Mouse (Mus musculus) spleen, adult 2 months (tissue): ENCODE measurements at regions not wholly inside any gene's neighbourhood (a gene's known extent, or its start where the extent isn't known, plus 50 kb on each side); places are given as distances from the start of the nearest gene placed in this dataset.

Experiments used
- CTCF ChIP-seq: fragments of 200-500 bp; IDR thresholded peaks from 2 replicates; pipeline ENCODE4 v1.5.1; 2011; ENCODE audit warnings: mild to moderate bottlenecking, inconsistent platforms; ENCODE audit not compliant: insufficient read depth, insufficient read length, insufficient replicate concordance; ENCODE audit errors: extremely low read depth
- POLR2A ChIP-seq: fragments of 200-500 bp; IDR thresholded peaks from 2 replicates; pipeline ENCODE4 v1.6.1; 2011; ENCODE audit warnings: low read depth, low read length, inconsistent platforms

GRCm38 (mm10) chr16:77536746-77537145 lies 65.1 kb downstream of the Gm11146 start:
- no peak for TF ChIP-seq CTCF
- no peak for TF ChIP-seq POLR2A
